Mouse (Mus musculus): ENCODE results near the gene Gm7792. TPM values are rescaled to one million over a fixed set of nuclear protein-coding genes. Genes with fewer than 3 reads are reported as not detected.
"Not testable (repeated sequence)": the region's sequence is repeated elsewhere in the genome, so short reads cannot be mapped to it uniquely, and the experiment has no call there.

Gm7792 gene
- polyA plus RNA-seq (2015; fragmentation: Nextera tagmentation; extraction: Ambion mirVana): not detected in 2 replicates

- WGBS: 71% methylated on average over 1 of the region's 2 CpGs
- not testable (repeated sequence) for H3K9me3 ChIP-seq; H3K27ac ChIP-seq; H3K36me3 ChIP-seq; ATAC-seq (ENCODE audit: low FRiP score); H3K27me3 ChIP-seq; H3K9ac ChIP-seq; H3K4me3 ChIP-seq; H3K4me2 ChIP-seq; H3K4me1 ChIP-seq (replicated peaks)
Observed at GRCm38 (mm10) chr5:93843476-93843875, at the start of gene Gm7792. Gm7792 (plus strand) TSS chr5:93843776.

Other genes with a start within 250 kb of the Gm7792 start
- not detected in 2 replicates for gene C87414, start 172.2 kb upstream of the Gm7792 start, polyA plus RNA-seq (2015; fragmentation: Nextera tagmentation; extraction: Ambion mirVana)
- not detected in 2 replicates for gene Gm16429, start 85.3 kb downstream of the Gm7792 start, polyA plus RNA-seq (2015; fragmentation: Nextera tagmentation; extraction: Ambion mirVana)
- gene BC061212, start 226.8 kb downstream of the Gm7792 start, polyA plus RNA-seq (2015; fragmentation: Nextera tagmentation; extraction: Ambion mirVana): not detected in 2 replicates
- not detected in 2 replicates for gene Gm6351, start 232.6 kb downstream of the Gm7792 start, polyA plus RNA-seq (2015; fragmentation: Nextera tagmentation; extraction: Ambion mirVana)

Measured in hindbrain, embryonic 13.5 days (tissue).